Mouse (Mus musculus): ENCODE data around the gene Grm8.

GRCm38 (mm10) chr6:28007001-28007400 is 128.0 kb downstream of the Grm8 start:
- TF ChIP-seq POLR2A (IDR thresholded peaks at IDR 0.05; ENCODE audit: extremely low read depth, insufficient read depth, low read length) (no peak), CTCF (IDR thresholded peaks at IDR 0.05; ENCODE audit: low read depth, low read length) (no peak)

Measured in liver, adult 2 months (tissue).